Mouse (Mus musculus) spleen, adult 2 months (tissue): Measurements from ENCODE around the gene Plcb1.

Experiments used
- CTCF ChIP-seq: fragments of 200-500 bp; IDR thresholded peaks from 2 replicates; pipeline ENCODE4 v1.5.1; 2011; ENCODE audit warnings: mild to moderate bottlenecking, inconsistent platforms; ENCODE audit not compliant: insufficient read depth, insufficient read length, insufficient replicate concordance; ENCODE audit errors: extremely low read depth
- POLR2A ChIP-seq: fragments of 200-500 bp; IDR thresholded peaks from 2 replicates; pipeline ENCODE4 v1.6.1; 2011; ENCODE audit warnings: low read depth, low read length, inconsistent platforms

DNA sequence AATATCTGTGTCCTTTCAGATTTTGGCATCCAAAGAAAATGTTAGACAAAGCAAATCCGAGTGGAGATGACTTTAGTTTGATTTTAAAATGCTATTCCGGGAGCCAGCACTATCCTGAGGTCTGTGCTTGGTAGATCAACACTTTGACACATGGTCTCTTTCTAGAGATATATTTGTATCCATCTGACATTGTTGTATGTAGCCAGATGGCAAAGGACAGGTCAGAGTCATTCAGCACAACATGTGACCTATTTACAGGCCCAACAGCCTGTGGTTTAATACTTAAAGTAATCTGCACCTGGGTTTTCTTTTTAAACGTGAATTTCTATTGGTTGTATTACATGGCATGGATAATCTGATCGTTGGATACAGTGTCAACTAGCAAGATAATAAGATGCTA lies 629.3 kb downstream of the Plcb1 start:
- TF ChIP-seq POLR2A (no peak), CTCF (no peak)
